ENCODE assay signal across 24 mouse cellular contexts in genomic region chr1:137053134-137053533, GRCm38 (mm10).
DNase-seq lines count a peak whose midpoint lies in the region; ATAC-seq and TF ChIP-seq lines count a peak whose summit lies in the region.
"Had no signal": no experiment of that assay in that cellular context is flagged by ENCODE, and none has a peak within 500 bp of the region (broad histone marks: within the 10 kb centered on the region; RNA-seq: fewer than 3 reads in every experiment).

No protein-coding gene starts in this region.

- H3K27me3 ChIP-seq in liver, adult 2 months (ENCODE audit: control insufficient read depth, insufficient read depth, low read length): no peaks in the 10 kb centered on the region
- H3K27me3 ChIP-seq in liver, postnatal 0 days (ENCODE audit: insufficient read depth, low read length): no peaks in the 10 kb centered on the region
- H3K27me3 ChIP-seq in intestine, postnatal 0 days (replicated peaks; ENCODE audit: control insufficient read depth, insufficient read depth, low read length): no peaks in the 10 kb centered on the region
- H3K27me3 ChIP-seq: CH12.LX; embryonic facial prominence, embryonic 12.5 days; forebrain, embryonic 13.5 days; Patski had no signal

- no peaks in the 10 kb centered on the region for H3K79me2 ChIP-seq in liver, adult 2 months (ENCODE audit: control insufficient read depth, insufficient read depth, low read length)

- H3K4me3 ChIP-seq in liver, adult 2 months (ENCODE audit: insufficient read depth, low read depth, low read length): no peak overlapping the region
- H3K4me3 ChIP-seq in liver, postnatal 0 days (ENCODE audit: low read depth, low read length): no peak overlapping the region
- H3K4me3 ChIP-seq in intestine, postnatal 0 days (ENCODE audit: low read depth, low read length): no peak overlapping the region
- H3K4me3 ChIP-seq: embryonic facial prominence, embryonic 10.5 days; embryonic facial prominence, embryonic 12.5 days; forebrain, embryonic 13.5 days had no signal

- ATAC-seq in liver, postnatal 0 days: no peak
- ATAC-seq in intestine, postnatal 0 days: peak; percentile 60
- ATAC-seq: activated CD4-positive, CD25-positive, alpha-beta regulatory T cell, adult 4 months; CD4-positive, CD25-positive, alpha-beta regulatory T cell, adult 4 months; forebrain, embryonic 13.5 days; Patski had no signal

- H3K4me2 ChIP-seq in liver, postnatal 0 days (ENCODE audit: low read depth, low read length): no peak overlapping the region
- no peak overlapping the region for H3K4me2 ChIP-seq in intestine, postnatal 0 days (replicated peaks; ENCODE audit: low read depth)
- H3K4me2 ChIP-seq: embryonic facial prominence, embryonic 12.5 days; forebrain, embryonic 13.5 days had no signal

- TF ChIP-seq CTCF in liver, adult 2 months (IDR thresholded peaks at IDR 0.05; ENCODE audit: low read depth, low read length): no peak
- no peak for TF ChIP-seq CTCF in liver, postnatal 0 days (IDR thresholded peaks at IDR 0.05; ENCODE audit: low read depth)
- no peak for TF ChIP-seq CTCF in intestine, postnatal 0 days (IDR thresholded peaks at IDR 0.05; ENCODE audit: low read depth)

- no peak overlapping the region for H3K27ac ChIP-seq in liver, adult 2 months (replicated peaks; ENCODE audit: insufficient read depth, low read depth, low read length)
- H3K27ac ChIP-seq in liver, postnatal 0 days (ENCODE audit: low read depth): no peak overlapping the region
- no peak overlapping the region for H3K27ac ChIP-seq in intestine, postnatal 0 days (ENCODE audit: low read depth, low read length)
- H3K27ac ChIP-seq: embryonic facial prominence, embryonic 10.5 days; embryonic facial prominence, embryonic 12.5 days; forebrain, embryonic 13.5 days had no signal

- no peaks in the 10 kb centered on the region for H3K9me3 ChIP-seq in liver, postnatal 0 days (ENCODE audit: low read length)
- H3K9me3 ChIP-seq in intestine, postnatal 0 days (ENCODE audit: control insufficient read depth): no peaks in the 10 kb centered on the region
- H3K9me3 ChIP-seq: embryonic facial prominence, embryonic 10.5 days; embryonic facial prominence, embryonic 12.5 days; forebrain, embryonic 13.5 days had no signal

- no peaks in the 10 kb centered on the region; the same call in none of the 2 replicates for H3K4me1 ChIP-seq in liver, adult 2 months (ENCODE audit: control insufficient read depth, insufficient read depth, low read length)
- H3K4me1 ChIP-seq in liver, postnatal 0 days (ENCODE audit: insufficient read depth): no peaks in the 10 kb centered on the region
- no peaks in the 10 kb centered on the region for H3K4me1 ChIP-seq in intestine, postnatal 0 days (replicated peaks; ENCODE audit: control insufficient read depth, insufficient read depth, low read length)
- H3K4me1 ChIP-seq: embryonic facial prominence, embryonic 10.5 days; embryonic facial prominence, embryonic 12.5 days; forebrain, embryonic 13.5 days had no signal

- H3K36me3 ChIP-seq in liver, adult 2 months (ENCODE audit: control insufficient read depth, insufficient read depth, low read length): no peaks in the 10 kb centered on the region
- H3K36me3 ChIP-seq in liver, postnatal 0 days (replicated peaks; ENCODE audit: insufficient read depth, low read length): no peaks in the 10 kb centered on the region
- H3K36me3 ChIP-seq in intestine, postnatal 0 days (ENCODE audit: control insufficient read depth, insufficient read depth): no peaks in the 10 kb centered on the region
- H3K36me3 ChIP-seq: embryonic facial prominence, embryonic 10.5 days; embryonic facial prominence, embryonic 12.5 days; G1E had no signal

- no peak for TF ChIP-seq EP300 in liver, postnatal 0 days (IDR thresholded peaks at IDR 0.05; ENCODE audit: low read depth)

- DNase-seq in heart, adult 11 months: peak; percentile 6
- DNase-seq in heart, adult 9 months (ENCODE audit: low spot score in 2 of 2): no peak
- DNase-seq in liver, adult 2 months (ENCODE audit: extremely low read depth, low read depth, low spot score): peak; percentile 66
- no peak for DNase-seq in liver, postnatal 0 days
- DNase-seq in yolk sac, embryonic 10.5 days (ENCODE audit: low spot score): peak; percentile 72
- DNase-seq in gastrocnemius, adult 8-10 months (ENCODE audit: low spot score in 2 of 2): no peak
- DNase-seq: adrenal gland, adult 8-10 months; adrenal gland, postnatal 14 days; adrenal gland, postnatal 36 days; B cell, adult 2 months; cerebellum, adult 11-12 months; cerebellum, adult 2 months; cerebellum, adult 9-10 months; cerebellum, postnatal 10 days; cerebellum, postnatal 25 days had no signal

- no peak for TF ChIP-seq POLR2A in liver, adult 2 months (IDR thresholded peaks at IDR 0.05; ENCODE audit: extremely low read depth, insufficient read depth, low read length)

- H3K9ac ChIP-seq in liver, adult 2 months (ENCODE audit: low read depth, low read length): no peak overlapping the region
- no peak overlapping the region for H3K9ac ChIP-seq in liver, postnatal 0 days (replicated peaks)
- H3K9ac ChIP-seq in intestine, postnatal 0 days (ENCODE audit: low read depth, low read length): no peak overlapping the region
- H3K9ac ChIP-seq: embryonic facial prominence, embryonic 12.5 days; forebrain, embryonic 13.5 days had no signal

Comparison
In these comparisons a context has a peak if more than half of its experiments do, and no peak if none do; other contexts are left out.
1. DNase-seq: peak in heart, adult 11 months (single experiment), liver, adult 2 months (single experiment) and yolk sac, embryonic 10.5 days (single experiment); none in heart, adult 9 months (0 of 2), liver, postnatal 0 days (single experiment) and gastrocnemius, adult 8-10 months (0 of 2).